Mouse (Mus musculus) small intestine, adult 2 months (tissue): ENCODE data around the gene Pappa.

Experiments
- CTCF ChIP-seq: fragments of 200-500 bp; IDR thresholded peaks from 2 replicates; pipeline ENCODE4 v1.5.1; 2012; ENCODE audit warnings: low read depth, mild to moderate bottlenecking, control low read depth, inconsistent platforms, low read length, moderate library complexity, mixed read lengths; ENCODE audit not compliant: insufficient replicate concordance, insufficient read length; ENCODE audit errors: extremely low read depth
- POLR2A ChIP-seq: fragments of 200-500 bp; IDR thresholded peaks from 2 replicates; pipeline ENCODE4 v1.6.1; 2012; ENCODE audit warnings: low read depth, mild to moderate bottlenecking, control low read depth, inconsistent platforms, low read length, moderate library complexity

DNA sequence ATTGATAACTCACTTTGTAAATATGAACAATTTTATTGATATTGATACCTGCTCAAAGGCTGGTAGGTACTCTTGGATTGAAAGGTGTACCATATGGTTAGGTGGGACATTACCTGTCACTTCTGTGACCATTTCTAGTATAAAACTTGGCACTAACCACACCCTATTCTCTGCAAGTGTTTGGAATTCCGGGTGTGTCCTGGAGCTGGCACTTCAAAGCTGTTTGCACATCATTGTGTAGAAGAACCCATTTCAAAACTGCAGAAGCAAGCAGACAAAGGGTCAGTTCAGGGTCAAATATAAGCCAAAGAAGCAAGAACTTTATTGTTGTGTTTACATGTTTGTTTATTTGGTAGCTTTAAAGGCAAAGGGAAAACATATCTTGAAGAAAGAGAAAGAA, 171.8 kb downstream of the Pappa start:
- TF ChIP-seq CTCF (no peak), POLR2A (no peak)
